Mouse (Mus musculus): ENCODE data around the gene Pagr1b.

Pagr1b gene

DNA sequence TGATC, at the start of gene Pagr1b:
TSS of gene Pagr1b (minus strand) at position 4 of the 5 bp plus-strand sequence.
- DNase-seq: no peak

DNA sequence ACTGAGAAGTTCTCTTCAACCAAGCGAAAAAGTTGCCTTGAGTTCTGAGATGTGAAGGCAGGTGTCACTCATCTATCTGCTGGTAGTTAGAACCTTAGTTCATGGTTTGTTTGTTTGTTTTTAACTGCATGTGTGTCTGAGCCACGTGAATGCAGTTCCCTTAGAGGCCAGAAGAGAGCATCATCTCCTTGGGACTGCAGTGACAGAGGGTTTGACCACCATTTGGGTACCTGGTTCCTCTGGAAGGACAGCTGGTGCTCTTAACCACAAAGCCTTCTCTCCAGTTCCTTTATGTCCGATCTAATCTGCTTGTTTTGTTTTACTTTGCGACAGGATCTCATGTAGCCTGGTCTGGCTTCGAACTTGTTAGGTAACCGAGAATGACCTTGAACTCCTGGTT, 49.3 kb upstream of the Pagr1b start:
- no peak for DNase-seq

DNA sequence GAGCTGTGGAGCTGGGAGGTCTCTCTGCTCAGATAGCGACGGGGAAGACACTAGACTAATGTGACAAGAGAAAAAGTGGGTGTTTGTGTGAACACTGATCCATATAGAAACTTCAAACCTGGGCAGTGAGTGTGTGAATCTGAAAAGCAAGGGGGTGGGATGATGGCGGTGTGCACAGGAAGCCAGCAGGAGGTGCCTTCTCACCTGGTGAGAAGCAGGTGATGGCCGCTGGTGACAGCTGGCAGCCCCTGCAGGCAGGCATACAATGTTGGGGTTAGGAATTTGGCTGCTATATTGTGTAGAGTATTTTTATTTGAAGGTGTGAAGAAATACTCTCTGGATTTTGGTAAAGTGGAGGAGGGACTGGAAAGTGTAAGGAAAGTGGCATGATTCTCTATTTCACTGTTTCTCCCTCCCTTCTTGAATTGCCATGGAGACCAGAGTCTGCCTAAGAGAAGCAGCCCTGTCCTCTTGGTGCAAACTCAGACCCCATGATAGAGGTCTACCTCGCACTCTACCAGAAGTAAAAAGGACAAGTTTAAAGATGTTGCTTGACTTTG, 38.8 kb upstream of the Pagr1b start:
- DNase-seq: peak; percentile 34

DNA sequence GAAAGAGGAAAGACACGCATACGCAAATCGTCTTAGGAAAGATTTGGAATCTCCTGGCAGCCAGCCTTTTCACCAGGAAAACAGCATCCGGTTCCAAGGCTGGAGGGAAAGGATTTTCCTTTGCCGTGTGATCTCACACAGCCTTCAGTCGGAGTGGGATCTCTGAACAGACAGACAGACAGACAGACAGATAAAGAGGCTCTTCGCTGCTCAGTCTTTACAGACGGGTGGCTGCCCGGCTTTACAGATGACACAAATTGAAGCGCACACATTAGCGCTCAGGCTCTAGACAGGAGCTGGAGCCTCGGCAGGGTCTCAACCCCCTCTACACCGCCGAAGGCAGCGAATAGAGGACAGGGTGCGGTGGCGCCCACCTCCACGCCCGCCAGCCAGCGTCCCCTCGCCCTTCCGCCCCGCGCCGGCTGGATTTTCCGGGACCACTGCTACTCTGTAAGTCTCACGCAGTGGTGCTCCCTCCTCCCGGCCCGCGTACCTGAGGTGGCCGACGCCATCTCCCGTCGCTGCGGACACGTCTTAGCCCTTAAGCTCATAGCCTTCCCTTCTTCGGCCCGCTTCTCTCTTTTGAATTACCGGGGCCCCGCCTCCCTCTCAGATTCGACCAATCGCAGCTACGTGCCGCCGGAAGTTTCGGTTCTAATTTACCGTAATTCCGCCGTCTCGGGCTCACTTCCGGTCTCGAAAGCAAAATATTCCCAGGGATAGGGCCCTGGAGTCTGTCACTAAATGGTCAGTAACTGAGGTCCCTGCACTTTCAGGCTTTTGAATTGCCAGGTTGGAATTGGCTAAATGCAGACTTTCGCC, 25.8 kb upstream of the Pagr1b start, which contains the start of gene Kif22:
TSS of gene Kif22 (minus strand) at position 621 of the 822 bp plus-strand sequence.
- peak; percentile 87 for DNase-seq

DNA sequence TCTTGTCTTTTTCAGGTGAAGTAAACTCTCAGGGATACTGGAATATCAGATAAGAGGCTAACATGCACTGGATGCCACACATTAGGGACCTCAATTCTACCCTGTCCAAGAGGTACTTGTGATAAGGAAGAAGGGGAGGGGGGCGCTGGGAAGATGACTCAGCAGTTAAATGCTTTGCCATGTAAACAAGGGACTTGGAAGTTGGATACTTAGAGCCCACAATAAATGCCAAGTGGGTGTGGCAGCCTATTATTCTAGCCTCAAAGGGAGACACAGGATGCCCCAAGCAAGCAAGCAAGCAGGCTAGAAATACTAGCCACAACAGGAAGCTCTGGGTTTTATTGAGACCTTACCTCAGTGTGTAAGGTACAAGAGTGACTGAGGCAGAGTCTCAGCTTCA, 15.0 kb upstream of the Pagr1b start:
- no peak for DNase-seq

DNA sequence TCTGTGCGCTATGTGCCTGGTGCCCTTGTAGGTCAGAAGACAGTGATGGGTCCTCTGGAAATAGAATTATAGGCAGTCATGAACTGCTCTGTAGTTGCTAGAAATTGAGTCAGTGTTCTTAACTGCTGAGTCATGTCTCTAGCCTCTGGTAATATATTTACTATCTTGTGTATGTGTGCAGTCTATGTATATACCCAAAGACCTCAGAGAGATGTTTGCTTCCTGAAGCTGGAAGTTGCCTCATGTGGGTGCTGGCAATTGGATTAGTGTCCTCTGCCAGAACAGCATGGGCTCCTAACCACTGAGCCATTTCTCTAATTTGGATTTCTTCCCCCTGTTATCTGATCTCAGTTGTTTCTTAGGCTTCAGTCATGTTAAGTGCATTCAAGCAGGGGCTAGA, 13.9 kb upstream of the Pagr1b start:
- DNase-seq: no peak

DNA sequence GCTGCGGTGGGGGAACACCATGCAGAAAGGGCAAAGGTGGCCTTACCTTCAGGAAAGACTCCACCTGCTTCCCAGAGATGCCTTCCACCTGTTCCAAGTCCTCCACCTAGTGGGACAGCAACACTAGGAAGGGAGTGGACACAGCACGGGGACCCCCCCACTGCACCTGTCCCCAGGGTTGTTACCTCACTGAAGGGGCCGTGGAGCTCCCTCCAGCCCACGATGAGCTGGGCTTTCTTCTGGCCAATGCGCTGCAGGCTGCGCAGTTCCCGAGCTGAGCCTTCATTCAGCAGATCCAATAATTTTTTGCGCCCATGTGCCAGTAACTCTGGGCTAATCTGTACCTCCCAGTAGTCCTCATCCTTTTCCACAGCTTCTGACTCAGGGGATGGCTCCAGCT, 11.6 kb upstream of the Pagr1b start:
- no peak for DNase-seq

DNA sequence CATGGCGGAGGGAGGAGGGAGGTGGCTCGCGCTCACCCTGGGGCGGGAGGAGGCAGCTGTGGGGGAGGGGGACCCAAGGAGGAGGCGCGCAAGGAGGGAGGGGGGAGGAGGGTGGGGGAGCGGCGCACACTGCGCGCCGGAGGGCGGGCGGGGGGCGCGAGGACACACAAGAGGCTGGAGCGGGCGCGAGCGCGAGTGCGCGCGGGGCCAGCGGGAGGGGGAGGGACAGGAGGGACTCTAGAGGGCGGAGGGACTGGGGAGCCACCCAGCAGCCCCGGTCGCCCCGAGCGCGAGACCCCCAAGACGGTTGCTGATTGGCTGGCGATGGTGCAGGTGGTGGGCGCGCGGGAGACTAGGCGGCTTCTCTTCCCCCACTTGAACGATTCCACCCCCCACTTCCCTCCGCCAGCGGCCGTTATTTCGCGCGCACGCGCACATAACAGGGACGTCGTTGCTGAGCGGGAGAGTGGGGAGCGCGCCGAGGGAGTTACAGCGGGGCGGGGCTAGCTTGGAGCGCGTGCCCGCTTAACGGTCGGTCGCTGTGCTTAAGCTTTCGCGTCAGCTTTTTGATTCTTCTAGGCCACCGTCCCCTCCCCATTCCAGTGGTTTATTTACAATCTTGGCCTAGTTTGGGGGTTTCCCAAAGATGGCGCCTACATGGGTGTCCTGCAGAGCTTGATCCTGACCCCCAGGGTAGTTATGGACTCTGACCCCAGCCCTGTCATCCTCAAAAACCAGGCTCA, 10.9 kb upstream of the Pagr1b start, which contains the start of gene Maz:
TSS of gene Maz (minus strand) at position 54 of the 743 bp plus-strand sequence.
- DNase-seq: peak; percentile 99

DNA sequence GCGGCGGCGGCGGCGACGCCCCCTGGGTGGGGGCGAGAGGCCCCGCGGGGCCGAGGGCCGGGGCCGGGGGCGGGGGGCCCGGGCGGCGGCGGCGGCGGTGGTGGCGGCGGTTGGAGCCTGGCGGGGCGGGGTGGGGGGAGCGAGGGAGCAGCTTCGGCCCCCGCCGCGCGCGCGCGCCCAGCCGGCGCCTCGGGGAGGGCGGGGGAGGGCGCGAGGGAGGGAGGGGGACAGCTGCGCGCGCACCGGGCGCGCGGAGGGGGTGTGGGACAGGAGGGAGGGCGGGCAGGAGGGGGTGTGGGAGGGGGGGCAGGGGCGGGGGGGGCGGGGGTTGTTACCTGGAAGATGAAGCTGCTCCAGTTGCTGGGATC, 10.3 kb upstream of the Pagr1b start:
- no peak for DNase-seq

DNA sequence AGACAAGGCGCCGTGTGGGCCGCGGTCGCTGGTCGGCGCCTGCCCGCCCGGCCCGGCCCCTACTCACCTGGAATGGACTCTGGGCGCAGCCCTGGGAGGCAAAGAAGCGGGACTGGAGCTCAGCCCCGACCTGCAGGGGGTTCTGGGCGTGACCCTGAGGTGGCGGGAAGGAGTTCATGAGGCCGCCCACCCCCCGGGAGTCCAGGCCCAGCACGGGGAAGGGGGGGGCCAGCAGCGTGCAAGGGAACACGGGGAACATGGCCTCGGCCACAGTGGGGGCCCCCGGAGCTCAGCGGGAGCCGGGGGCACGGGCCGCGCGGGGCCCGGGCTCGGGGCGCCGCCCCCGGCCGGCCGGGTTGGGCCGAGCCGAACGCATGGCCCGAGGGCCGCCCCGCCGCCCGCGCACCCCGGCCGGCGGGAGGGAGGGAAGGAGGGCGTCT, 9.9 kb upstream of the Pagr1b start:
- DNase-seq: no peak

DNA sequence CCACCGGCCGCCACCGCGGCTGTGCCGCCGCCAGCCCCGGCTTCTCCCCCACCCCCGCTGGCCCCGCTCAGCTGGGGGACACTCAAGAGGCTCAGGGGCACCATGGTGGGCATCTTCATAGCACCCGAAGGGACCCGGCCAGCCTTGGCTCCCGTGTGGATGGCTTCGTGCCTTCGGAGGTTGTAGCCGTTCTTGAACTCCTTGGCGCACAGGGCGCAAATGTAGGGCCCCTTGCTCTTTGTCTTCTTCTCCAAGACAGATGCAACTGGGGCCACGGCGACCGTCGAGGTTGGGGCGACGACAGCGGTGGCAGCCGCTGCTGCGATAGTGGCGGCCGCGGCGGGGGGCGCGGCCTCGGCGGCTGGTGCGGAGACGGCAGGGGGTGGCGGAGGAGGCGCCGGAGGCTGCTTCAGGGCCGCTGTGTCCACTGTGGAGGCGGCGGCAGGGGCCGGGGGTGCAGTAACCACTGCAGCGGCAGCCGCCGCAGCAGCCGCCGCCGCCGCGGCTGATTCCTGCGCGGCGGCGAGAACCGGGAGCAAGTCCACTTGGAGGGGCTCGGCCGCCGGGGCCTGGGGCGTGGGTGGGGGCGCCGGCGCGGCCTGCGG, 9.4 kb upstream of the Pagr1b start:
- DNase-seq: no peak

DNA sequence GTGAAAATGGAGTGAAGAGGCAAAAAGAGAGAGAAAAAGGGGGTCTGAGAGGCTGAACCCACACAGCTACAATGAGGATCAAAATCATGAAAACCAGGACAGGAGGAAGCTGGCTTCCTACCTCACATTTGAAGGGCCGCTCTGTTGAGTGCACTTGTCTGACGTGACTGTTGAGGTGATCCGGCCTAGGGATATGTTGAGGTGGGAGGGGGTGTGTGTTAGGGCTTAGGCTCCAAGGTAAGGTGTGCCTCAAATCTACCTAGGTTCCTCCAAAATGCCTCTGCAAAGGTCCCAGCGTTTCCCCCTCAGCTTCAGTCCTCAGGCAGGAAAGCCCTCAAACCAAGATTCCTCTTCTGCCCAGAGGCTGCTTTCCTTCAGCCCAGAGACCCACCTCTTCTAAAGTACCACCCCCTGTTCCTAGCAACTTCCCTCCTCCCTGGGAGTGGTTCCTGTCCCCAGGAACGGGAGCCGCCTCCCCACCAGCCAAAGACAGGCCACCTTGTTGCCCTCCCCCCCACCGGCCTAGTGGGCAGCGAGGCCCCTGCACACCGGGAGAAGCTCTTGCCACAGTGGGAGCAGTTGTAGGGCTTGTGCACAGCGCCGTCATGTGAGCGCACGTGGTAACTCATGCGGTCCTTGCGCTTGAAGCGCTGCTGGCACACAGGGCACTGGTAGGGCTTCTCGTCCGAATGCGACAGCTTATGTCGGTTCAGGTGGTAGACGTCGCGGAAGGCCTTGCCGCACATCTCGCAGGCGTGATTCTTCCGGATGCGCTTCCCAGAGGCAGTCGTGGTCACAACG, 8.7 kb upstream of the Pagr1b start:
- DNase-seq: peak; percentile 85

DNA sequence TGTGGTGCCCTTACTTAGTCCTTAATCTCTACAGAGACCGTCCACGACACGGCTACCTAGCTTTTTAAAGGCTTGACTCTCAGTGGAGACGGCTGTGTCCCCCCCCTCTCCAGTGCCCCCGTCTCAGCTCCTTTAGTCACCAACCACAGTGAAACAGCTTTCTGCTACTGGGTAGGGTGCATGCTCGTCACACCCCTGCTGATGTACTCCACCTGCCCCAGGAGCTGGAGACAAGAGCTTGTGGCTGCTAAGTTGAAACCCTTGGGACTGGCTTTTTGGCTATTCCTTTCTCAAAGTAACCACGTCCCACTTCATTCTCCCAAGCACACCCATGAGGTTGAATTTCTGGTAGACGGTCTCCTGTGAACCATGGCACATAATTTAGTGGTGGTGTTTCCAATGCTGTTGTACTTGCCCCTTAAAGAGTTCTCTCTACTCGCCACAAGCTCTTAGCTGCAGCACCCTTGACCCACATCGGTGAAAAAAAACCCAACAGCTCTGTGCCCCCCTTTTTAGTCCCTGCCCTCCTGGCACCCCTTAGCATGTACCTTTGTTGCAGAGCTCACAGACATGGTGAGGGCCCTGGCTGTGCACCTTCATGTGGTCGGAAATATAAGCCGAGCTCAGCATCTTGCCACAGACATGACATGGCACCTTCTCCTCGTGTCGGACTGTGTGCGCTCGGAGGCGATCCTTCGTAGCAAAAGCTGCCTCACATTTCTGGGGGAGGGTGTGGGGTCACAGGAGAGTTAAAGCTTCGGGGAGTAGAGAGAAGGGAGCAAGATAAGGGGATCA, 7.8 kb upstream of the Pagr1b start:
- no peak for DNase-seq

DNA sequence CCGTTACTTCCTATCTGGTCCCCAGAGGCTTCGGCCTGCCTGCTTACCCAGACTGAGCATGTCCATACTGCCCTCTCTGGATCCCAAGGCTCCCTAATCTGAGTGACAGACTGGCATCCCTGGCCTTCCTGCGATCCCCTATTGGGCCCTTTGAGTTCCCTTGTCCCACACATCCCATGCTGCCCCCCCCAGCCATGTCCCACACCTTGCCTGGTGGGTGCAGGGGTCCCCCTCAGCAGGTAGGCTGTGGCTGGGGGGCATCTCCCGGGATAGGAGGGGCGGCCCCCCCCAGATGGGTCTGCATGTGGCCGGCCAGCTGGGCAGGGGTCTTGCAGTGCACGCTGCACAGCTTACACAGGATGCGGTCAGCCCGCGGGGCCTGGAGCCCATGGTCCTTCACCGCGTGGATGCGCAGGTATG, 7.0 kb upstream of the Pagr1b start:
- DNase-seq: no peak

DNA sequence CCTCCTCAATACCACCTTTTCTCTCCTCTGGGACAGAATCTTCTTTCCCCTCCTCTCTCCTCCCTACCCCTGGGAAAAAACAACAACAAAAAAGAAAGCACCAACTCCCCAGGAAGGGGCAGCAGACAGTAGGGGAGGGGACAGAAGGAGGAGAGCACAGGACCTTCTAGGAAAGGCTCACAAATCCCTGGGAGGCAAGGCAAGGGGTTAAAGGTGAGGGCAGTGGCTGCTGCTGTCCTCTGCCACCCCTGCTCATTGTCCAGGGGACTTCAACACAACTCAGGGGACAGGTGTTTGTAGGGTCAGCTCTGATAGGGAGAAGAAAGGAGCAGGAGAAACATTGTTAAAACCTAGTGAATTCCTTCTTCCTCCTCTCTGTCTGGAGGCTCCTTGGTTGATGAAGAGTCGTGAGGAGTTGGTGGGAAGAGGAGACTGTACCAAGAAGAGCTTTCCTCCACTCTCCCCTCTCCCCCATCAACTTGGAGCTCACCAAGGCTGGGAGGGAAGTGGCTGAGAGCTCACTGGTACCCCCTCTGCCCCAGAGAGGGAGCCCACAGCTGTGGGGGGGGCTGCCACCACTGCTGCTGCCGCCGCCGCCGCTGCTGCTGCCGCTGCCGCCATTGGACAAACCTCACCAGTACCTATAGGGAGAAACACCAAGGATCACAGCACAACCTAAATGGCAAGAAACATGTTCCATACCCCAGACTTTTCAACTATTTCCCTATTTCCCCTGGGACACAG, 6.4 kb upstream of the Pagr1b start:
- no peak for DNase-seq

DNA sequence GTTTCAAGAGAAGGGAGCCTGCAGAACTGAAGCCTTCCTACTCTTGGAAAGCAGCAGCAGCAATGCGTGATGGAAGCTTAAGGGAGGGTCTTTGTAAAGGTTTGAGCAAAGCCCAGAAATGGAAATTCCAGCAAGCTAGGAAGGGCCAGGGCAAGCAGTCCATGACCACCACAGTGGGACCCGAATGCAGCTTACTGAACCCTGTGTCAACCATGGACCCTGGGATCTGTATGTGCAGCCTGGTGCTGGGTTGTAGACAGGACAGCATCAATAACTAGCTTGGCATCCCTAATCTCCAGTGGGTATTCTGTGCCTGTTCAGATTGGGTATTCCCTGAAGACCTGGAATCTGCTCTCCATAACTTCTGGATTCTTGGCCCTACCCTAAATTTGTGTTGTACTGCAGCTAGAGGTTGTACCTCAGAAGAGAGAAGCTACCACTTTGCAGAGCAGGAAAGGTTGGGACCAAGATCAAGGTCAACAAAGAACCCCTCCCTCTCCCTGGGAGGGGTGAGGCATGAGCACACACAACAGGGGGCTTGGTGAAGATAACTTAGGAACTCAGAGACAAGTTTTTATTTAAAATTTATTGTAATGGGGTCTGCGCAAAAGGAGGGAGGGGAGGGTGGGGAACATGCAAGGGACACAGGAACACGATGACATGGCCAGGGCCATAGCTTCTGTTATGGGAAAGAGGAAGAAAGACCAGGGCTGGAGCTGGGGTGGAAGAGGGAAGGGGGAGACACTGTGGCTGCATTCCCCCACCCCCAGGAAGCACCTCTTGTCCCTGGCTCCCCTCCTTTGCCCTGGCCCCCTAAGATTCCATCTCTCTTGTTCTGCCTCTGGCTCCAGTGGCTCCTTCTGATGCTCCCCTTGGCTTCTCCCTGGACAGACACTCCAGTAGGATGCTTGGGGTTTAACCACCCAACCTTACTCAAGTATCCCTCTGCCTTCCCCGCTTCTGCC, 5.6 kb upstream of the Pagr1b start:
- DNase-seq: no peak

DNA sequence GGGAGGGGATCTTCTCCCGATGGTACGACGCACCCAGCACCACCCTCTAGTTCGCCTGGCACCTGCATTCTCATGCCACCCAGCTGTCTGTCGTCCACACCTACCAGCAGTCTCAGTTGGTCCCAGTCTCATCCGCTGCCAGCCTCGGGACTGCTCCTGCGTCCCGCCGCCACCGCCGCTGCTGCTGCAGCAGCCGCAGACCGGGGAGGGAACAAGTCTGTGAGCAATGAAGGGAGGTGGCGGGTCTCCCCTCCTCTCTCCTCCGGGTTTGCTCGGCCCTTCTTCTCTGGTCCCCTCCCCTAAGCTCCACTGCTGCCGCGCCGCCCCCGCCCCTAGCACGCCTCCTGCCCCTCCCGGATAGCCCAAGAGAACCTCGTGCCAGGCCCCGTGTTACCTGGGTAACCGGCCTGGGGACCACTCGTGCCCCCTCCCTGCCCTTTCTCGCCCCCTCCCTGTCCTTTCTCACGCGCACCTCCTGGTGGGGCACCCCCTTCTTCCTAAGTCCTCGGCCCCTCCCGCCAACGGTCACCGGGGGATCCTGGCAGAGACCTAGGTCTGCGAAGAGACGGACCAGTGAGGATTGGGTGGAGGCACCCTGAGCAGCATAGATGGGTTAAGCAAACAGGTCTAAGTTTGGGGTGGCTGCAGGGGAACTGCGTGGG, 4.7 kb upstream of the Pagr1b start, which contains the start of the genes Gm42742 and Prrt2:
TSS of gene Gm42742 (minus strand) at position 197 of the 662 bp plus-strand sequence.
TSS of gene Prrt2 (minus strand) at position 311 of the 662 bp plus-strand sequence.
- DNase-seq: peak; percentile 73

DNA sequence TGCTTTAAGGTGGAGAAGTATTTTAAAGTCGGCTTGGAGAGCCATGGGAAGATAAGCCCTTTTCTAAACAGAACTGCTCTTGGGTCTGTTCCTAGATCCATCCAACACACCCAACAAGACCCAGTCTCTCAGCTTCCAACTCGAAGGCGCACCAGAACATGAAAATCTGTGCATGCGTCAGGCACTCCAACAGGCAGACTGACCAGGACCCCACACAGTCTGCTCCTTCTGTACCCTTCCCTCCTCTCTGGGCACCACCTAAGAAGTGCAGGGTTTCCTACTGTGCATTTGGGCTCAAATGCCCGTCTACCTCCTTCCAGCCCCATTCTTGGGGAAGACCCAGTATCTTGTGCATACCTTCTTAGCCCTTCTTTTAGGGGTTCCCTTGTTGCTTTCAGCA, 4.2 kb upstream of the Pagr1b start:
- DNase-seq: no peak

DNA sequence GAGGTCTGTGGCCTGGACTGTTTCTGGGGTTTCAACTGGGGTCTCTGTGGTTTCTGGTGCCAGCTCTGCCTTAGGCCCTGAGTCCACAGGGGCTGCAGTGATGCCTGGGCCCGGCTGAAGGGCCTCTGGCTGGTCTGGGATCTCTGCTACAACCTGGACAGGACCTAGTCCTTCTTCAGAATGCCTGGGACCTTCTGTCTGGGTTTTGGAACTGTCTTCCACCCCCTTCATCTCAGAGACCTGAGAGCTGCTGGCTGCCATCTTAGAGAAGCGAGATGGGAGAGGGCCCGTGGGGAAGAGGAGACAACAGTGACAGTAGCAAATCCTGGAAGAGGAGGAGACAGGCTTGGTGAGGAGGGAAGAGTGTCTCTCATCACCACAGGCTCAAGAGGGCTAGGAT, 3.7 kb upstream of the Pagr1b start:
- no peak for DNase-seq

Measured in right cerebral cortex, postnatal 25 days (tissue).